Mouse (Mus musculus) splenic B cell, adult 2 months (primary cell): ENCODE measurements at regions not wholly inside any gene's neighbourhood (a gene's known extent, or its start where the extent isn't known, plus 50 kb on each side); places are given as distances from the start of the nearest gene placed in this dataset.

Experiments used
- DNase-seq: peaks from one replicate; pipeline ENCODE4 v3.0.0-alpha.2; 2011; ENCODE audit warnings: low read depth, low spot score
- H3K27me3 ChIP-seq: 2 replicates; pipeline ENCODE4 v1.6.1; 2012; ENCODE audit warnings: mild to moderate bottlenecking, low read length, moderate library complexity, mixed read lengths; ENCODE audit not compliant: control insufficient read depth, poor library complexity, insufficient read depth, severe bottlenecking
- H3K36me3 ChIP-seq: 2 replicates; pipeline ENCODE4 v1.6.1; 2012; ENCODE audit warnings: mild to moderate bottlenecking, low read length, moderate library complexity, mixed read lengths; ENCODE audit not compliant: control insufficient read depth, poor library complexity, insufficient read depth, severe bottlenecking

- no peak for DNase-seq
- no peaks in the 10 kb centered on the region for H3K27me3 ChIP-seq
- H3K36me3 ChIP-seq = no peaks in the 10 kb centered on the region
These were observed 88.4 kb upstream of the Fbxo33 start for GRCm38 (mm10) chr12:59307958-59308357.

- Histone ChIP-seq H3K36me3 (no peaks in the 10 kb centered on the region), H3K27me3 (no peaks in the 10 kb centered on the region)
- DNase-seq = no peak
These were observed 85.0 kb upstream of the Fbxo33 start for GRCm38 (mm10) chr12:59304522-59304921.
